Comparison of ENCODE assay signal across 17 mouse cellular contexts in genomic region chr8:70602139-70602811, GRCm38 (mm10). TPM values are rescaled to one million over a fixed set of nuclear protein-coding genes. Genes with fewer than 3 reads are reported as not detected.
DNase-seq lines count a peak whose midpoint lies in the region; ATAC-seq and TF ChIP-seq lines count a peak whose summit lies in the region.
"Had no signal": no experiment of that assay in that cellular context is flagged by ENCODE, and none has a peak within 500 bp of the region (broad histone marks: within the 10 kb centered on the region; RNA-seq: fewer than 3 reads in every experiment).

No protein-coding gene starts in this region.

- H3K4me3 ChIP-seq in forebrain, embryonic 12.5 days (replicated peaks), result no peak overlapping the region
- H3K4me3 ChIP-seq in forebrain, postnatal 0 days (ENCODE audit: low read depth, low read length), result no peak overlapping the region
- no peak overlapping the region; the same call in 1 of the 2 replicates for H3K4me3 ChIP-seq in liver, embryonic 11.5 days (ENCODE audit: low read depth, low read length)
- H3K4me3 ChIP-seq in liver, postnatal 0 days (ENCODE audit: low read depth, low read length), result no peak overlapping the region
- H3K4me3 ChIP-seq in ES-Bruce4 (ENCODE audit: low read depth, low read length), result no peak overlapping the region
- no peak overlapping the region for H3K4me3 ChIP-seq in hindbrain, embryonic 14.5 days (replicated peaks; ENCODE audit: low read length)
- H3K4me3 ChIP-seq in kidney, adult 2 months (ENCODE audit: insufficient read depth, low read depth, low read length), result no peak overlapping the region
- H3K4me3 ChIP-seq: heart, adult 2 months; myocyte had no signal

- H3K9me3 ChIP-seq in forebrain, embryonic 12.5 days, result no peaks in the 10 kb centered on the region
- H3K9me3 ChIP-seq in forebrain, postnatal 0 days (ENCODE audit: low read length), result no peaks in the 10 kb centered on the region
- peaks cover 3% of the 10 kb centered on the region; the same call in 1 of the 2 replicates for H3K9me3 ChIP-seq in liver, embryonic 11.5 days (ENCODE audit: control insufficient read depth, low read length)
- no peaks in the 10 kb centered on the region for H3K9me3 ChIP-seq in liver, postnatal 0 days (ENCODE audit: low read length)
- no peaks in the 10 kb centered on the region for H3K9me3 ChIP-seq in ES-Bruce4 (replicated peaks; ENCODE audit: control insufficient read depth, insufficient read depth, low read length, poor library complexity, severe bottlenecking)
- H3K9me3 ChIP-seq in hindbrain, embryonic 14.5 days (ENCODE audit: control insufficient read depth, low read length), result no peaks in the 10 kb centered on the region

- H3K36me3 ChIP-seq in forebrain, embryonic 12.5 days (replicated peaks), result peaks cover 11% of the 10 kb centered on the region
- H3K36me3 ChIP-seq in forebrain, postnatal 0 days (ENCODE audit: insufficient read depth), result 0 out of 2 replicates have a peak, but pooled peaks cover 11% of the 10 kb centered on the region
- peaks cover 32% of the 10 kb centered on the region for H3K36me3 ChIP-seq in liver, embryonic 11.5 days (ENCODE audit: control insufficient read depth, insufficient read depth, low read length)
- H3K36me3 ChIP-seq in liver, postnatal 0 days (replicated peaks; ENCODE audit: insufficient read depth, low read length), result 0 out of 2 replicates have a peak, but pooled peaks cover 2% of the 10 kb centered on the region
- H3K36me3 ChIP-seq in ES-Bruce4 (ENCODE audit: control insufficient read depth, insufficient read depth, low read length, poor library complexity, severe bottlenecking), result peaks cover 5% of the 10 kb centered on the region; the same call in 1 of the 2 replicates
- H3K36me3 ChIP-seq in hindbrain, embryonic 14.5 days (replicated peaks; ENCODE audit: control insufficient read depth, insufficient read depth), result peaks cover 8% of the 10 kb centered on the region; the same call in 1 of the 2 replicates
- H3K36me3 ChIP-seq in kidney, adult 2 months (ENCODE audit: control insufficient read depth, insufficient read depth, low read length), result no peaks in the 10 kb centered on the region

- no peak for ATAC-seq in forebrain, embryonic 12.5 days (ENCODE audit: low FRiP score)
- no peak for ATAC-seq in forebrain, postnatal 0 days
- no peak for ATAC-seq in liver, embryonic 11.5 days (replicated peaks; ENCODE audit: low FRiP score)
- ATAC-seq in liver, postnatal 0 days, result no peak
- ATAC-seq in hindbrain, embryonic 14.5 days (ENCODE audit: low FRiP score), result no peak

- peak overlapping the region; percentile 94 for H3K27ac ChIP-seq in forebrain, embryonic 12.5 days
- H3K27ac ChIP-seq in forebrain, postnatal 0 days (ENCODE audit: low read depth, low read length), result no peak overlapping the region
- peak overlapping the region; percentile 49; the same call in 1 of the 2 replicates for H3K27ac ChIP-seq in liver, embryonic 11.5 days (ENCODE audit: low read depth, low read length)
- H3K27ac ChIP-seq in liver, postnatal 0 days (ENCODE audit: low read depth), result no peak overlapping the region
- peak overlapping the region; percentile 17; the same call in 1 of the 2 replicates for H3K27ac ChIP-seq in ES-Bruce4 (ENCODE audit: insufficient read depth, low read length)
- H3K27ac ChIP-seq in hindbrain, embryonic 14.5 days, result peak overlapping the region; percentile 87; the same call in 1 of the 2 replicates
- H3K27ac ChIP-seq in kidney, adult 2 months (ENCODE audit: insufficient read depth, low read depth, low read length), result no peak overlapping the region
- H3K27ac ChIP-seq: heart, adult 2 months had no signal

- H3K4me1 ChIP-seq in forebrain, embryonic 12.5 days, result peaks cover 79% of the 10 kb centered on the region
- peaks cover 26% of the 10 kb centered on the region for H3K4me1 ChIP-seq in forebrain, postnatal 0 days (ENCODE audit: insufficient read depth)
- H3K4me1 ChIP-seq in liver, embryonic 11.5 days (replicated peaks; ENCODE audit: control insufficient read depth, insufficient read depth, low read length), result peaks cover 60% of the 10 kb centered on the region
- peaks cover 21% of the 10 kb centered on the region for H3K4me1 ChIP-seq in liver, postnatal 0 days (ENCODE audit: insufficient read depth)
- H3K4me1 ChIP-seq in ES-Bruce4 (ENCODE audit: control insufficient read depth, insufficient read depth, low read length), result peaks cover 12% of the 10 kb centered on the region
- peaks cover 52% of the 10 kb centered on the region for H3K4me1 ChIP-seq in hindbrain, embryonic 14.5 days (replicated peaks; ENCODE audit: control insufficient read depth, insufficient read depth, low read length)
- no peaks in the 10 kb centered on the region for H3K4me1 ChIP-seq in kidney, adult 2 months (ENCODE audit: control insufficient read depth, insufficient read depth, low read length)

- peaks cover 11% of the 10 kb centered on the region for H3K27me3 ChIP-seq in forebrain, embryonic 12.5 days
- H3K27me3 ChIP-seq in forebrain, postnatal 0 days (ENCODE audit: insufficient read depth, low read length), result no peaks in the 10 kb centered on the region
- H3K27me3 ChIP-seq in liver, embryonic 11.5 days (replicated peaks; ENCODE audit: control insufficient read depth, insufficient read depth, low read length), result no peaks in the 10 kb centered on the region
- H3K27me3 ChIP-seq in liver, postnatal 0 days (ENCODE audit: insufficient read depth, low read length), result no peaks in the 10 kb centered on the region
- H3K27me3 ChIP-seq in ES-Bruce4 (ENCODE audit: control insufficient read depth, insufficient read depth, low read length, poor library complexity, severe bottlenecking), result no peaks in the 10 kb centered on the region
- no peaks in the 10 kb centered on the region for H3K27me3 ChIP-seq in hindbrain, embryonic 14.5 days (ENCODE audit: control insufficient read depth, insufficient read depth, low read length)
- no peaks in the 10 kb centered on the region for H3K27me3 ChIP-seq in kidney, adult 2 months (replicated peaks; ENCODE audit: control insufficient read depth, insufficient read depth, low read length)

- no peak overlapping the region for H3K9ac ChIP-seq in forebrain, embryonic 12.5 days
- no peak overlapping the region for H3K9ac ChIP-seq in forebrain, postnatal 0 days
- H3K9ac ChIP-seq in liver, embryonic 11.5 days (ENCODE audit: low read depth, low read length), result no peak overlapping the region
- no peak overlapping the region for H3K9ac ChIP-seq in liver, postnatal 0 days (replicated peaks)
- H3K9ac ChIP-seq in ES-Bruce4 (ENCODE audit: low read depth, poor library complexity, severe bottlenecking), result no peak overlapping the region
- H3K9ac ChIP-seq in hindbrain, embryonic 14.5 days, result no peak overlapping the region
- H3K9ac ChIP-seq: lung, embryonic 14.5 days had no signal

- no peak for TF ChIP-seq EP300 in liver, postnatal 0 days (IDR thresholded peaks at IDR 0.05; ENCODE audit: low read depth)
- TF ChIP-seq EP300 in ES-Bruce4 (IDR thresholded peaks at IDR 0.05; ENCODE audit: insufficient read depth, low read depth, low read length), result no peak

- no peak for TF ChIP-seq POLR2A in ES-Bruce4 (IDR thresholded peaks at IDR 0.05; ENCODE audit: insufficient read depth, low read length)
- TF ChIP-seq POLR2A in kidney, adult 2 months (IDR thresholded peaks at IDR 0.05; ENCODE audit: low read depth, low read length), result no peak

- H3K4me2 ChIP-seq in forebrain, embryonic 12.5 days, result no peak overlapping the region
- no peak overlapping the region for H3K4me2 ChIP-seq in forebrain, postnatal 0 days (ENCODE audit: low read depth)
- no peak overlapping the region; the same call in 1 of the 2 replicates for H3K4me2 ChIP-seq in liver, embryonic 11.5 days
- H3K4me2 ChIP-seq in liver, postnatal 0 days (ENCODE audit: low read depth, low read length), result no peak overlapping the region
- H3K4me2 ChIP-seq in hindbrain, embryonic 14.5 days (replicated peaks), result no peak overlapping the region

- WGBS in forebrain, embryonic 12.5 days, result 93% methylated on average over 13 of the region's 13 CpGs
- 94% methylated on average over 13 of the region's 13 CpGs for WGBS in forebrain, postnatal 0 days
- 86% methylated on average over 13 of the region's 13 CpGs for WGBS in liver, embryonic 11.5 days
- 83% methylated on average over 13 of the region's 13 CpGs for WGBS in liver, postnatal 0 days (ENCODE audit: insufficient replicate concordance)
- WGBS in hindbrain, embryonic 14.5 days, result 92% methylated on average over 13 of the region's 13 CpGs
- WGBS in kidney, adult 2 months, result 93% methylated on average over 13 of the region's 13 CpGs

- no peak for DNase-seq in forebrain, postnatal 0 days
- DNase-seq in liver, embryonic 11.5 days (ENCODE audit: low spot score), result no peak
- DNase-seq in liver, postnatal 0 days, result no peak
- no peak for DNase-seq in hindbrain, embryonic 14.5 days (ENCODE audit: low spot score)
- DNase-seq in kidney, adult 2 months, result no peak
- DNase-seq in T-cell, adult 2 months (ENCODE audit: low spot score), result no peak
- DNase-seq: B cell, adult 2 months; cerebellum, postnatal 14 days; gastrocnemius, postnatal 10 days; heart, postnatal 10 days; kidney, postnatal 14 days; lung, embryonic 14.5 days had no signal

- no peak for TF ChIP-seq CTCF in forebrain, postnatal 0 days (IDR thresholded peaks at IDR 0.05; ENCODE audit: low read depth)
- no peak for TF ChIP-seq CTCF in liver, postnatal 0 days (IDR thresholded peaks at IDR 0.05; ENCODE audit: low read depth)
- TF ChIP-seq CTCF in ES-Bruce4 (IDR thresholded peaks at IDR 0.05; ENCODE audit: low read depth, low read length), result no peak
- TF ChIP-seq CTCF in kidney, adult 2 months (conservative IDR thresholded peaks at IDR 0.05; ENCODE audit: insufficient read depth, insufficient read length, low read depth, low read length), result no peak

RNA-seq across cellular contexts. Expression of gene Ssbp4, which starts 6.4 kb away (rescaled TPM):
- polyA plus RNA-seq in forebrain, embryonic 12.5 days (2016; fragmentation: Nextera tagmentation; extraction: Ambion mirVana), result 97.4 and 106 TPM in 2 replicates
- total RNA-seq in forebrain, postnatal 0 days (2014; rRNA removed), result 197 and 249 TPM in 2 replicates
- 204 and 221 TPM in 2 replicates for polyA plus RNA-seq in forebrain, postnatal 0 days (2015; fragmentation: Nextera tagmentation; extraction: Ambion mirVana)
- 144 and 173 TPM in 2 replicates for polyA plus RNA-seq in liver, embryonic 11.5 days (2014; fragmentation: Nextera tagmentation; extraction: Ambion mirVana)
- polyA plus RNA-seq in liver, postnatal 0 days (2015; fragmentation: Nextera tagmentation; extraction: Ambion mirVana), result 32.5 and 35.4 TPM in 2 replicates
- 49.9 and 50.2 TPM in 2 replicates for polyA plus RNA-seq in ES-Bruce4 (2011; ENCODE audit: insufficient read depth, insufficient read length, low read depth, missing spikeins)
- 165 and 173 TPM in 2 replicates for polyA plus RNA-seq in hindbrain, embryonic 14.5 days (2014; fragmentation: Nextera tagmentation; extraction: Ambion mirVana)
- polyA plus RNA-seq in kidney, adult 2 months (2012; rRNA removed), result 84.9 and 123 TPM in 2 replicates

RNA-seq across cellular contexts. Expression of gene Isyna1, which starts 8.1 kb away (rescaled TPM):
- polyA plus RNA-seq in forebrain, embryonic 12.5 days (2016; fragmentation: Nextera tagmentation; extraction: Ambion mirVana), result 101 and 107 TPM in 2 replicates
- 127 and 136 TPM in 2 replicates for total RNA-seq in forebrain, postnatal 0 days (2014; rRNA removed)
- polyA plus RNA-seq in forebrain, postnatal 0 days (2015; fragmentation: Nextera tagmentation; extraction: Ambion mirVana), result 93.3 and 106 TPM in 2 replicates
- 177 and 188 TPM in 2 replicates for polyA plus RNA-seq in liver, embryonic 11.5 days (2014; fragmentation: Nextera tagmentation; extraction: Ambion mirVana)
- polyA plus RNA-seq in liver, postnatal 0 days (2015; fragmentation: Nextera tagmentation; extraction: Ambion mirVana), result 18.8 and 21.6 TPM in 2 replicates
- polyA plus RNA-seq in ES-Bruce4 (2011; ENCODE audit: insufficient read depth, insufficient read length, low read depth, missing spikeins), result 61.5 and 72.3 TPM in 2 replicates
- polyA plus RNA-seq in hindbrain, embryonic 14.5 days (2014; fragmentation: Nextera tagmentation; extraction: Ambion mirVana), result 86.8 and 96.6 TPM in 2 replicates
- polyA plus RNA-seq in kidney, adult 2 months (2012; rRNA removed), result 127 and 159 TPM in 2 replicates

RNA-seq across cellular contexts. Expression of gene Lrrc25, which starts 13.7 kb away (rescaled TPM):
- polyA plus RNA-seq in forebrain, embryonic 12.5 days (2016; fragmentation: Nextera tagmentation; extraction: Ambion mirVana), result 0.31 and 0.45 TPM in 2 replicates
- total RNA-seq in forebrain, postnatal 0 days (2014; rRNA removed), result 1.4 and 2.8 TPM in 2 replicates
- 1.2 TPM in 2 replicates for polyA plus RNA-seq in forebrain, postnatal 0 days (2015; fragmentation: Nextera tagmentation; extraction: Ambion mirVana)
- 4.5 and 5.3 TPM in 2 replicates for polyA plus RNA-seq in liver, embryonic 11.5 days (2014; fragmentation: Nextera tagmentation; extraction: Ambion mirVana)
- 9.8 and 10.4 TPM in 2 replicates for polyA plus RNA-seq in liver, postnatal 0 days (2015; fragmentation: Nextera tagmentation; extraction: Ambion mirVana)
- not detected in 2 replicates for polyA plus RNA-seq in ES-Bruce4 (2011; ENCODE audit: insufficient read depth, insufficient read length, low read depth, missing spikeins)
- 0.98 and 1.6 TPM in 2 replicates for polyA plus RNA-seq in hindbrain, embryonic 14.5 days (2014; fragmentation: Nextera tagmentation; extraction: Ambion mirVana)
- polyA plus RNA-seq in kidney, adult 2 months (2012; rRNA removed), result 3.2 and 3.5 TPM in 2 replicates
- polyA plus RNA-seq: myocyte had no signal

RNA-seq across cellular contexts. Expression of gene Gdf15, which starts 30.0 kb away (rescaled TPM):
- 0.14 TPM in 1 of 2 replicates, not detected in the other for polyA plus RNA-seq in forebrain, embryonic 12.5 days (2016; fragmentation: Nextera tagmentation; extraction: Ambion mirVana)
- 0.90 TPM in 1 of 2 replicates, not detected in the other for total RNA-seq in forebrain, postnatal 0 days (2014; rRNA removed)
- 0.18 and 0.26 TPM in 2 replicates for polyA plus RNA-seq in forebrain, postnatal 0 days (2015; fragmentation: Nextera tagmentation; extraction: Ambion mirVana)
- 4.2 and 4.9 TPM in 2 replicates for polyA plus RNA-seq in liver, embryonic 11.5 days (2014; fragmentation: Nextera tagmentation; extraction: Ambion mirVana)
- 2.1 and 2.3 TPM in 2 replicates for polyA plus RNA-seq in liver, postnatal 0 days (2015; fragmentation: Nextera tagmentation; extraction: Ambion mirVana)
- polyA plus RNA-seq in ES-Bruce4 (2011; ENCODE audit: insufficient read depth, insufficient read length, low read depth, missing spikeins), result 1.9 and 2.1 TPM in 2 replicates
- 0.14 and 0.28 TPM in 2 replicates for polyA plus RNA-seq in hindbrain, embryonic 14.5 days (2014; fragmentation: Nextera tagmentation; extraction: Ambion mirVana)
- 11.2 and 17.8 TPM in 2 replicates for polyA plus RNA-seq in kidney, adult 2 months (2012; rRNA removed)
- total RNA-seq: gastrocnemius, postnatal 10 days had no signal
- polyA plus RNA-seq: embryonic facial prominence, embryonic 11.5 days had no signal

RNA-seq across cellular contexts. Expression of gene Pgpep1, which starts 57.9 kb away (rescaled TPM):
- polyA plus RNA-seq in forebrain, embryonic 12.5 days (2016; fragmentation: Nextera tagmentation; extraction: Ambion mirVana), result 69.3 and 70.4 TPM in 2 replicates
- total RNA-seq in forebrain, postnatal 0 days (2014; rRNA removed), result 22.1 and 23.8 TPM in 2 replicates
- 22.1 and 26.1 TPM in 2 replicates for polyA plus RNA-seq in forebrain, postnatal 0 days (2015; fragmentation: Nextera tagmentation; extraction: Ambion mirVana)
- 33.7 and 34.6 TPM in 2 replicates for polyA plus RNA-seq in liver, embryonic 11.5 days (2014; fragmentation: Nextera tagmentation; extraction: Ambion mirVana)
- polyA plus RNA-seq in liver, postnatal 0 days (2015; fragmentation: Nextera tagmentation; extraction: Ambion mirVana), result 31.0 and 32.2 TPM in 2 replicates
- 30.2 and 44.4 TPM in 2 replicates for polyA plus RNA-seq in ES-Bruce4 (2011; ENCODE audit: insufficient read depth, insufficient read length, low read depth, missing spikeins)
- 74.0 and 89.3 TPM in 2 replicates for polyA plus RNA-seq in hindbrain, embryonic 14.5 days (2014; fragmentation: Nextera tagmentation; extraction: Ambion mirVana)
- 296 TPM in 2 replicates for polyA plus RNA-seq in kidney, adult 2 months (2012; rRNA removed)

Comparison
In these comparisons a context has a peak if more than half of its experiments do, and no peak if none do; other contexts are left out.
1. H3K27ac ChIP-seq: peak in forebrain, embryonic 12.5 days (single experiment), liver, embryonic 11.5 days (single experiment), ES-Bruce4 (single experiment) and hindbrain, embryonic 14.5 days (single experiment); none in forebrain, postnatal 0 days (single experiment), liver, postnatal 0 days (single experiment) and kidney, adult 2 months (single experiment).